Mouse (Mus musculus) kidney, postnatal 0 days (tissue): ENCODE results near the gene Tecr. TPM values are rescaled to one million over a fixed set of nuclear protein-coding genes. Genes with fewer than 3 reads are reported as not detected.
"Not testable (repeated sequence)": the region's sequence is repeated elsewhere in the genome, so short reads cannot be mapped to it uniquely, and the experiment has no call there.

Experiments used
- ATAC-seq: fragments of 200-750 bp; cut with Nextera tagmentation; replicated peaks from 2 replicates; pipeline ENCODE4 v1.8.0; 2017; ENCODE audit warnings: low read depth, moderate number of reproducible peaks, moderate TSS enrichment, moderate library complexity; ENCODE audit not compliant: low FRiP score
- DNase-seq: peaks from one replicate; pipeline ENCODE4 v3.0.0-alpha.2; 2016; ENCODE audit warnings: low spot score
- H3K27ac ChIP-seq: fragments of 300-500 bp; sonication (generic); 2 replicates; pipeline ENCODE4 v1.5.1; 2014; ENCODE audit warnings: mild to moderate bottlenecking
- H3K27me3 ChIP-seq: fragments of 300-500 bp; sonication (generic); 2 replicates; pipeline ENCODE4 v1.6.1; 2014; ENCODE audit warnings: low read length, mixed read lengths; ENCODE audit not compliant: insufficient read depth
- H3K36me3 ChIP-seq: fragments of 300-500 bp; sonication (generic); 2 replicates; pipeline ENCODE4 v1.6.1; 2014; ENCODE audit warnings: low read length, mixed read lengths; ENCODE audit not compliant: insufficient read depth
- H3K4me1 ChIP-seq: fragments of 300-500 bp; sonication (generic); replicated peaks from 2 replicates; pipeline ENCODE4 v1.6.1; 2014; ENCODE audit warnings: antibody characterized with exemption, low read length, mixed read lengths; ENCODE audit not compliant: insufficient read depth
- H3K4me2 ChIP-seq: fragments of 300-500 bp; sonication (generic); 2 replicates; pipeline ENCODE4 v1.6.1; 2014; ENCODE audit warnings: mild to moderate bottlenecking, low read length, moderate library complexity, mixed read lengths
- H3K4me3 ChIP-seq: fragments of 300-500 bp; sonication (generic); replicated peaks from 2 replicates; pipeline ENCODE4 v1.5.1; 2014; ENCODE audit warnings: low read depth, low read length
- H3K9ac ChIP-seq: fragments of 300-500 bp; sonication (generic); 2 replicates; pipeline ENCODE4 v1.6.1; 2014; ENCODE audit warnings: low read depth, low read length
- H3K9me3 ChIP-seq: fragments of 300-500 bp; sonication (generic); replicated peaks from 2 replicates; pipeline ENCODE4 v1.6.1; 2016; ENCODE audit warnings: low read length, inconsistent platforms, mixed read lengths
- CTCF ChIP-seq: IDR thresholded peaks from 2 replicates; pipeline ENCODE4 v1.5.1; 2016; ENCODE audit warnings: antibody characterized with exemption, low read depth, mild to moderate bottlenecking, moderate library complexity
- WGBS: fragments of 180-500 bp; shearing (Covaris S2); extraction: QIAGEN DNeasy Blood & Tissue Kit; methylation state at CpG from one replicate; pipeline ENCODE4 v1.1.7; 2014; 5-methylcytosine and 5-hydroxymethylcytosine counted together
- polyA plus RNA-seq: library from polyadenylated mRNA; unstranded; fragments of >200 nt; fragmentation: Nextera tagmentation; extraction: Ambion mirVana; gene quantifications from 2 replicates; pipeline ENCODE4 v1.2.1, GENCODE M21; 2015

The Tecr gene
- polyA plus RNA-seq, 1 experiment from 2014 or later = 560 TPM

GRCm38 (mm10) chr8:83598146-83598545 is 9.6 kb downstream of the Tecr start:
- Histone ChIP-seq H3K27ac (no peak overlapping the region), H3K4me1 (0 out of 2 replicates have a peak, but pooled peaks cover 1% of the 10 kb centered on the region), H3K4me3 (no peak overlapping the region), H3K27me3 (no peaks in the 10 kb centered on the region), H3K4me2 (no peak overlapping the region), H3K9me3 (no peaks in the 10 kb centered on the region), H3K9ac (no peak overlapping the region), H3K36me3 (no peaks in the 10 kb centered on the region)
- 6% methylated on average over 1 of the region's 1 CpGs for WGBS
- DNase-seq (no peak), ATAC-seq (no peak)
- TF ChIP-seq CTCF = 0 out of 2 replicates have a peak, but pooled peaks have one; percentile 31

DNA sequence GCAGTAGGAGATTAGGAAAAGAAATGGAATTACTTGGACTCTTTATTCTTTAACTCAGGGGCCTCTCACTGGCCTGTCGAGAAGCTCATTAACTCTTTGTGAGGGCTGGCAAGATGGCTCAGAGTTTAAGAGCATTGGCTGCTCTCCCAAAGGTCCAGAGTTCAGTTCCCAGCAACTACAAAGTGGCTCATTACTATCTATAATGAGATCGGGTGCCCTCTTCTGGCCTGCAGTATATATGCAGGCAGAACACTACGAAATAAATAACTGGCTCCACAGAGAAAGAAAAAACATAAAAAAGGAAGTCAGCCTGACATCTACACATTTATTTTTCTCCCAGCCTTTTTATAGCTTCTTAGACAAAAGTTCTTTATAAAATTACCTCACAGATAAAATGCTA is 11.4 kb downstream of the Tecr start:
- Histone ChIP-seq H3K27me3 (no peaks in the 10 kb centered on the region), H3K4me2 (no peak overlapping the region), H3K27ac (no peak overlapping the region), H3K4me3 (no peak overlapping the region), H3K36me3 (no peaks in the 10 kb centered on the region), H3K4me1 (peaks cover 10% of the 10 kb centered on the region; the same call in 1 of the 2 replicates), H3K9ac (no peak overlapping the region), H3K9me3 (no peaks in the 10 kb centered on the region)
- 23% methylated on average over 3 of the region's 3 CpGs for WGBS
- ATAC-seq = no peak
- peak; percentile 62 for TF ChIP-seq CTCF
- peak; percentile 46 for DNase-seq

GRCm38 (mm10) chr8:83595050-83595345 is 12.8 kb downstream of the Tecr start:
- H3K4me3 ChIP-seq = peak overlapping the region; percentile 68
- not testable (repeated sequence) for ATAC-seq, H3K27me3 ChIP-seq, DNase-seq, H3K36me3 ChIP-seq, H3K4me1 ChIP-seq, H3K9me3 ChIP-seq
- peak; percentile 56 for TF ChIP-seq CTCF
- H3K27ac ChIP-seq = peak overlapping the region; percentile 89
- 51% methylated on average over 3 of the region's 3 CpGs for WGBS
- peak overlapping the region; percentile 73 for H3K4me2 ChIP-seq
- H3K9ac ChIP-seq = peak overlapping the region; percentile 69; the same call in 1 of the 2 replicates

GRCm38 (mm10) chr8:83594167-83595049 is 13.4 kb downstream of the Tecr start:
- peak overlapping the region; percentile 68 for H3K4me3 ChIP-seq
- WGBS = under 1% methylated on average over 43 of the region's 43 CpGs
- no peaks in the 10 kb centered on the region for H3K36me3 ChIP-seq
- peak overlapping the region; percentile 89 for H3K27ac ChIP-seq
- H3K4me1 ChIP-seq = peaks cover 10% of the 10 kb centered on the region; the same call in 1 of the 2 replicates
- no peaks in the 10 kb centered on the region for H3K27me3 ChIP-seq
- no peaks in the 10 kb centered on the region for H3K9me3 ChIP-seq
- ATAC-seq (peak; percentile 99), DNase-seq (peak; percentile 99)
- H3K9ac ChIP-seq = peak overlapping the region; percentile 69
- no peak for TF ChIP-seq CTCF
- H3K4me2 ChIP-seq = peak overlapping the region; percentile 73

- no peaks in the 10 kb centered on the region for H3K9me3 ChIP-seq
- peak overlapping the region; percentile 68 for H3K4me3 ChIP-seq
- H3K4me1 ChIP-seq = peaks cover 10% of the 10 kb centered on the region; the same call in 1 of the 2 replicates
- no peak for TF ChIP-seq CTCF
- ATAC-seq (peak; percentile 33), DNase-seq (no peak)
- no peaks in the 10 kb centered on the region for H3K27me3 ChIP-seq
- 4% methylated on average over 22 of the region's 22 CpGs for WGBS
- H3K9ac ChIP-seq = peak overlapping the region; percentile 69
- H3K36me3 ChIP-seq = no peaks in the 10 kb centered on the region
- H3K27ac ChIP-seq = peak overlapping the region; percentile 84
- H3K4me2 ChIP-seq = peak overlapping the region; percentile 73
These were observed 14.2 kb downstream of the Tecr start for GRCm38 (mm10) chr8:83593325-83594166.

DNA sequence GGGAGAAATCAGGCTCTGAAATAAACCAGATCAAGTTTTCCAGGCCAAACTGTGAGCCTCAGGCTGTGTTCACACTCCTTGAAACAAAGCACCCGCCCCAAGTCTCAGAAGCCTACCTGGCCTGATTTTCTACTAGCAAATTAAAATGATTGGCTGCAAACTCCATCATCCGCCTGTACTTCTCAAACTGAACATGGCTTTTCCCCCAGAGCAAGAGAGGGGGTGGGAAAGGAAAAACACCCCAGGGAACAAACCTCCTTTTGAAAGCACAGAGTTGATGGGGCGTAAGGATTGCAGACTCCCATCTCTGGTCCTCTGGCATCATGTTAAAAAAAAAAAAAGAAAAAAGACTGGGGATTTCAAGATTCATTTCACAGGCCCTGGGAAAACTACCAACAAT is 15.1 kb downstream of the Tecr start:
- no peak for DNase-seq
- Histone ChIP-seq H3K4me3 (peak overlapping the region; percentile 68; the same call in 1 of the 2 replicates), H3K4me2 (peak overlapping the region; percentile 73), H3K27me3 (no peaks in the 10 kb centered on the region), H3K27ac (no peak overlapping the region), H3K9ac (peak overlapping the region; percentile 69; the same call in 1 of the 2 replicates), H3K36me3 (no peaks in the 10 kb centered on the region), H3K9me3 (no peaks in the 10 kb centered on the region), H3K4me1 (peaks cover 14% of the 10 kb centered on the region; the same call in 1 of the 2 replicates)
- no peak for ATAC-seq
- WGBS = 43% methylated on average over 3 of the region's 3 CpGs
- no peak for TF ChIP-seq CTCF
